Mouse (Mus musculus) heart, adult 2 months (tissue): ENCODE measurements around the gene Myl7.

Experiments used
- CTCF ChIP-seq: fragments of 200-600 bp; IDR thresholded peaks from 2 replicates; pipeline ENCODE4 v1.8.1; 2022; ENCODE audit warnings: antibody characterized with exemption, mild to moderate bottlenecking, moderate library complexity
- EP300 ChIP-seq: fragments of 200-500 bp; IDR thresholded peaks from 2 replicates; pipeline ENCODE4 v1.6.1; 2011; ENCODE audit warnings: low read depth, low read length, control low read depth; ENCODE audit not compliant: insufficient read depth
- POLR2A ChIP-seq: fragments of 200-500 bp; IDR thresholded peaks from 2 replicates; pipeline ENCODE4 v1.6.1; 2011; ENCODE audit warnings: mild to moderate bottlenecking, low read depth, low read length, control low read depth; ENCODE audit not compliant: insufficient read depth

GRCm38 (mm10) chr11:5862394-5863105 is 36.0 kb downstream of the Myl7 start:
- no peak for TF ChIP-seq POLR2A
- 0 out of 2 replicates have a peak, but pooled peaks have one; percentile 10 for TF ChIP-seq EP300
- TF ChIP-seq CTCF = no peak
